Mouse (Mus musculus) olfactory bulb, adult 2 months (tissue): ENCODE measurements around the gene Gmeb1.

ENCODE experiments used
- CTCF ChIP-seq: fragments of 200-500 bp; IDR thresholded peaks from 2 replicates; pipeline ENCODE4 v1.5.1; 2012; ENCODE audit warnings: low read depth, mild to moderate bottlenecking, low read length, moderate library complexity; ENCODE audit not compliant: insufficient read depth
- POLR2A ChIP-seq: fragments of 200-500 bp; IDR thresholded peaks from 2 replicates; pipeline ENCODE4 v1.6.1; 2012; ENCODE audit warnings: mild to moderate bottlenecking, low read depth, low read length, moderate library complexity; ENCODE audit not compliant: insufficient read depth

DNA sequence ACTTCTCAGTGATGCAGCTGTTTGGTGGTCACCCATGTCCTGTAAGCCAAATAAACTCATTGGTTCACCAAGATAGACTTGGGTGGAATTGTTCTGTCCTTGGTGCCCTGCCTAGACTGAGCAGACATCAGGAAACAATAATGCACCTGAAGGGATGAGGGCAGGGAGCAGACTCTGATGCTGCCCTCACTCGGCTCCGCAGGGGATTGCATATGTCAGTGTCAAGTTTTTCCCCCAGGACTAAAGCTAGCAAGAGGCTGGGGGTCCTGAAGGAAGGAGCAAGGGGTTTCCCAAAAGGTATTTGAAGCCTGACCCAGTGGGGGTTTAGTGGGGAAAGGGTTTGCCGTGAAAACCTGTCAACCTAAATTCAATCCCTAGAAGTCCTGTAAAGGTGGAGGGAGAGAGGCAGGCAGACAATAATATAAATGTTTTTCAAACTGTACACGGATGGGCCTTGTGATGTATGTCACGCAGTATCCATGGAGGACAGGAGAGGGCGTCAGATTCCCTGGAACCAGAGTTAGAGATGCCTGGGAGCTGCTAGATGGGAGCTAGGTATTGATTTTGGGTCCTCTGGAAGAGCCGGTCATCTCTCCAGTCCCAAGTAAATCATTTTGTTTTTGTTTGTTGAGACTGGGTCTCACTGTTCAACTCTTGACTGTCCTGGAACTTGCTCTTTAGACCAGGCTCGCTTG, 34.4 kb upstream of the Gmeb1 start:
- TF ChIP-seq CTCF (no peak), POLR2A (no peak)
